Mouse (Mus musculus): ENCODE results near the gene Neurl1a. TPM values are rescaled to one million over a fixed set of nuclear protein-coding genes. Genes with fewer than 3 reads are reported as not detected.

The Neurl1a gene
- total RNA-seq, 2 experiments from 2014 or later = 24.8 to 27.3 TPM

GRCm38 (mm10) chr19:47167617-47168214 is 10.9 kb upstream of the Neurl1a start:
- DNase-seq (ENCODE audit: low spot score in 2 of 2) = no peak

- DNase-seq (ENCODE audit: low spot score in 2 of 2) = no peak
Measured at GRCm38 (mm10) chr19:47168223-47168622, 10.4 kb upstream of the Neurl1a start.

GRCm38 (mm10) chr19:47168793-47169412 is 9.7 kb upstream of the Neurl1a start:
- DNase-seq (ENCODE audit: low spot score in 2 of 2) = peak; percentile 58 to 74

- DNase-seq (ENCODE audit: low spot score in 2 of 2) = no peak
Measured at GRCm38 (mm10) chr19:47174515-47174914, 4.1 kb upstream of the Neurl1a start.

- DNase-seq (ENCODE audit: low spot score in 2 of 2) = no peak
Measured at GRCm38 (mm10) chr19:47175472-47175871, 3.1 kb upstream of the Neurl1a start.

- no peak for DNase-seq (ENCODE audit: low spot score in 2 of 2)
Measured at GRCm38 (mm10) chr19:47176916-47177505, 1.6 kb upstream of the Neurl1a start.

GRCm38 (mm10) chr19:47178001-47178400 is 619 bp upstream of the Neurl1a start:
- no peak for DNase-seq (ENCODE audit: low spot score in 2 of 2)

GRCm38 (mm10) chr19:47179272-47179809 is 721 bp downstream of the Neurl1a start:
- no peak for DNase-seq (ENCODE audit: low spot score in 2 of 2)

- no peak for DNase-seq (ENCODE audit: low spot score in 2 of 2)
Measured at GRCm38 (mm10) chr19:47180011-47180410, 1.4 kb downstream of the Neurl1a start.

GRCm38 (mm10) chr19:47184221-47184620 is 5.6 kb downstream of the Neurl1a start:
- DNase-seq (ENCODE audit: low spot score in 2 of 2) = no peak

GRCm38 (mm10) chr19:47184736-47185135 is 6.1 kb downstream of the Neurl1a start:
- DNase-seq (ENCODE audit: low spot score in 2 of 2) = no peak

GRCm38 (mm10) chr19:47186514-47187275 is 8.1 kb downstream of the Neurl1a start:
- no peak for DNase-seq (ENCODE audit: low spot score in 2 of 2)

- no peak for DNase-seq (ENCODE audit: low spot score in 2 of 2)
Measured at GRCm38 (mm10) chr19:47188515-47189128, 10.0 kb downstream of the Neurl1a start.

GRCm38 (mm10) chr19:47192158-47192557 is 13.5 kb downstream of the Neurl1a start:
- no peak for DNase-seq (ENCODE audit: low spot score in 2 of 2)

- no peak for DNase-seq (ENCODE audit: low spot score in 2 of 2)
Measured at GRCm38 (mm10) chr19:47198671-47199350, 20.2 kb downstream of the Neurl1a start.

GRCm38 (mm10) chr19:47201972-47202371 is 23.4 kb downstream of the Neurl1a start:
- no peak for DNase-seq (ENCODE audit: low spot score in 2 of 2)

- no peak for DNase-seq (ENCODE audit: low spot score in 2 of 2)
Measured at GRCm38 (mm10) chr19:47202429-47202828, 23.8 kb downstream of the Neurl1a start.

- no peak for DNase-seq (ENCODE audit: low spot score in 2 of 2)
Measured at GRCm38 (mm10) chr19:47203042-47203441, 24.4 kb downstream of the Neurl1a start.

GRCm38 (mm10) chr19:47204653-47205052 is 26.0 kb downstream of the Neurl1a start:
- no peak for DNase-seq (ENCODE audit: low spot score in 2 of 2)

GRCm38 (mm10) chr19:47206126-47206525 is 27.5 kb downstream of the Neurl1a start:
- DNase-seq (ENCODE audit: low spot score in 2 of 2) = no peak

- DNase-seq (ENCODE audit: low spot score in 2 of 2) = no peak
Measured at GRCm38 (mm10) chr19:47210432-47210831, 31.8 kb downstream of the Neurl1a start.
